Mouse (Mus musculus) heart, postnatal 0 days (tissue): Measurements from ENCODE around the gene Scgb3a1. TPM values are rescaled to one million over a fixed set of nuclear protein-coding genes. Genes with fewer than 3 reads are reported as not detected.

ENCODE experiments used
- ATAC-seq: fragments of 200-750 bp; cut with Nextera tagmentation; 2 replicates; pipeline ENCODE4 v1.8.0; 2017; ENCODE audit warnings: low read depth, moderate number of reproducible peaks, moderate library complexity; ENCODE audit not compliant: insufficient read depth
- DNase-seq: peaks from one replicate; pipeline ENCODE4 v3.0.0-alpha.2; 2016; ENCODE audit warnings: low spot score
- H3K27ac ChIP-seq: fragments of 300-500 bp; sonication (generic); 2 replicates; pipeline ENCODE4 v1.5.1; 2014; ENCODE audit warnings: low read depth, mild to moderate bottlenecking
- H3K27me3 ChIP-seq: fragments of 300-500 bp; sonication (generic); 2 replicates; pipeline ENCODE4 v1.6.1; 2014; ENCODE audit warnings: low read length, mixed read lengths; ENCODE audit not compliant: control insufficient read depth, insufficient read depth
- H3K36me3 ChIP-seq: fragments of 300-500 bp; sonication (generic); replicated peaks from 2 replicates; pipeline ENCODE4 v1.6.1; 2014; ENCODE audit warnings: low read length, mixed read lengths; ENCODE audit not compliant: control insufficient read depth, insufficient read depth
- H3K4me1 ChIP-seq: fragments of 300-500 bp; sonication (generic); 2 replicates; pipeline ENCODE4 v1.6.1; 2014; ENCODE audit warnings: antibody characterized with exemption; ENCODE audit not compliant: control insufficient read depth, insufficient read depth
- H3K4me2 ChIP-seq: fragments of 300-500 bp; sonication (generic); 2 replicates; pipeline ENCODE4 v1.6.1; 2014; ENCODE audit warnings: low read depth, mild to moderate bottlenecking, low read length, moderate library complexity
- H3K4me3 ChIP-seq: fragments of 300-500 bp; sonication (generic); 2 replicates; pipeline ENCODE4 v1.5.1; 2014; ENCODE audit warnings: low read depth, low read length
- H3K9ac ChIP-seq: fragments of 300-500 bp; sonication (generic); replicated peaks from 2 replicates; pipeline ENCODE4 v1.6.1; 2014; ENCODE audit warnings: low read depth, low read length, mixed read lengths
- H3K9me3 ChIP-seq: fragments of 300-500 bp; sonication (generic); replicated peaks from 2 replicates; pipeline ENCODE4 v1.6.1; 2016; ENCODE audit warnings: low read length; ENCODE audit not compliant: control insufficient read depth
- CTCF ChIP-seq: IDR thresholded peaks from 2 replicates; pipeline ENCODE4 v1.5.1; 2016; ENCODE audit warnings: antibody characterized with exemption, control low read depth, low read depth
- EP300 ChIP-seq: IDR thresholded peaks from 2 replicates; pipeline ENCODE4 v1.6.1; 2016; ENCODE audit warnings: antibody characterized with exemption, low read depth
- WGBS: fragments of 180-500 bp; shearing (Covaris S2); extraction: QIAGEN DNeasy Blood & Tissue Kit; methylation state at CpG from one replicate; pipeline ENCODE4 v1.1.7; 2014; 5-methylcytosine and 5-hydroxymethylcytosine counted together
- polyA plus RNA-seq: library from polyadenylated mRNA; unstranded; fragments of >200 nt; fragmentation: Nextera tagmentation; extraction: Ambion mirVana; gene quantifications from 2 replicates; pipeline ENCODE4 v1.2.1, GENCODE M21; 2015
- total RNA-seq: library from RNA; depleted of rRNA; stranded (reverse); fragments of >200 nt; gene quantifications from 2 replicates; pipeline ENCODE4 v1.2.3, GENCODE M21; 2014; ENCODE audit warnings: low replicate concordance

Scgb3a1 gene
- total and polyA plus RNA-seq, 2 experiments from 2014 or later, result 2.0 TPM

- 19% methylated on average over 19 of the region's 19 CpGs for WGBS
- Histone ChIP-seq H3K27me3 (no peaks in the 10 kb centered on the region), H3K9me3 (no peaks in the 10 kb centered on the region), H3K27ac (no peak overlapping the region), H3K4me2 (peak overlapping the region; percentile 50), H3K4me3 (0 out of 2 replicates have a peak overlapping the region, but pooled peaks have one; percentile 6), H3K4me1 (peaks cover 7% of the 10 kb centered on the region; the same call in 1 of the 2 replicates), H3K36me3 (no peaks in the 10 kb centered on the region), H3K9ac (no peak overlapping the region)
- TF ChIP-seq CTCF (peak; percentile 80), EP300 (no peak)
- DNase-seq, result peak; percentile 82
- peak; percentile 77 for ATAC-seq
These were observed 10.9 kb upstream of the Scgb3a1 start for GRCm38 (mm10) chr11:49652401-49653078.

GRCm38 (mm10) chr11:49653079-49653408, 10.4 kb upstream of the Scgb3a1 start:
- WGBS, result 24% methylated on average over 11 of the region's 11 CpGs
- ATAC-seq (peak; percentile 80), DNase-seq (no peak)
- Histone ChIP-seq H3K4me2 (peak overlapping the region; percentile 50), H3K36me3 (no peaks in the 10 kb centered on the region), H3K4me1 (peaks cover 12% of the 10 kb centered on the region), H3K9me3 (no peaks in the 10 kb centered on the region), H3K27me3 (no peaks in the 10 kb centered on the region), H3K9ac (no peak overlapping the region), H3K27ac (no peak overlapping the region), H3K4me3 (0 out of 2 replicates have a peak overlapping the region, but pooled peaks have one; percentile 6)
- TF ChIP-seq CTCF (no peak), EP300 (no peak)

- no peak overlapping the region for H3K4me3 ChIP-seq
- no peak overlapping the region for H3K27ac ChIP-seq
- no peak for DNase-seq
- no peak overlapping the region for H3K4me2 ChIP-seq
- no peak overlapping the region for H3K9ac ChIP-seq
- no peaks in the 10 kb centered on the region for H3K36me3 ChIP-seq
- TF ChIP-seq CTCF, result no peak
- no peak for TF ChIP-seq EP300
- 93% methylated on average over 5 of the region's 5 CpGs for WGBS
- no peaks in the 10 kb centered on the region for H3K9me3 ChIP-seq
- peaks cover 23% of the 10 kb centered on the region for H3K4me1 ChIP-seq
- ATAC-seq, result no peak
- no peaks in the 10 kb centered on the region for H3K27me3 ChIP-seq
These were observed 8.8 kb upstream of the Scgb3a1 start for GRCm38 (mm10) chr11:49654651-49655050.

GRCm38 (mm10) chr11:49655501-49655900, 7.9 kb upstream of the Scgb3a1 start:
- no peak overlapping the region for H3K4me3 ChIP-seq
- ATAC-seq, result no peak
- TF ChIP-seq CTCF (no peak), EP300 (no peak)
- H3K9ac ChIP-seq, result no peak overlapping the region
- peaks cover 23% of the 10 kb centered on the region for H3K4me1 ChIP-seq
- H3K27me3 ChIP-seq, result no peaks in the 10 kb centered on the region
- H3K36me3 ChIP-seq, result no peaks in the 10 kb centered on the region
- no peak for DNase-seq
- H3K27ac ChIP-seq, result no peak overlapping the region
- H3K9me3 ChIP-seq, result no peaks in the 10 kb centered on the region
- no peak overlapping the region for H3K4me2 ChIP-seq

- H3K4me1 ChIP-seq, result peaks cover 17% of the 10 kb centered on the region
- peak overlapping the region; percentile 84 for H3K27ac ChIP-seq
- peak; percentile 18; the same call in 1 of the 2 replicates for ATAC-seq
- no peak overlapping the region for H3K9ac ChIP-seq
- H3K27me3 ChIP-seq, result no peaks in the 10 kb centered on the region
- WGBS, result 47% methylated on average over 4 of the region's 4 CpGs
- no peak overlapping the region for H3K4me2 ChIP-seq
- TF ChIP-seq CTCF (no peak), EP300 (no peak)
- no peaks in the 10 kb centered on the region for H3K9me3 ChIP-seq
- no peak overlapping the region for H3K4me3 ChIP-seq
- peak; percentile 31 for DNase-seq
- H3K36me3 ChIP-seq, result no peaks in the 10 kb centered on the region
These were observed 5.3 kb upstream of the Scgb3a1 start for GRCm38 (mm10) chr11:49658065-49658464.
